Mouse (Mus musculus) stomach, embryonic 15.5 days (tissue): ENCODE results near the gene Jun. TPM values are rescaled to one million over a fixed set of nuclear protein-coding genes. Genes with fewer than 3 reads are reported as not detected.

Source experiments
- ATAC-seq: fragments of 200-750 bp; cut with Nextera tagmentation; 2 replicates; pipeline ENCODE4 v1.8.0; 2017; ENCODE audit warnings: low read depth, moderate number of reproducible peaks, moderate TSS enrichment; ENCODE audit not compliant: insufficient read depth, low FRiP score
- H3K27ac ChIP-seq: fragments of 300-500 bp; sonication (generic); 2 replicates; pipeline ENCODE4 v1.5.1; 2015; ENCODE audit warnings: mild to moderate bottlenecking, inconsistent platforms
- H3K27me3 ChIP-seq: fragments of 300-500 bp; sonication (generic); replicated peaks from 2 replicates; pipeline ENCODE4 v1.6.1; 2015; ENCODE audit warnings: inconsistent platforms
- H3K36me3 ChIP-seq: fragments of 300-500 bp; sonication (generic); 2 replicates; pipeline ENCODE4 v1.6.1; 2015; ENCODE audit warnings: inconsistent platforms
- H3K4me1 ChIP-seq: fragments of 300-500 bp; sonication (generic); 2 replicates; pipeline ENCODE4 v1.6.1; 2015; ENCODE audit warnings: inconsistent platforms
- H3K4me2 ChIP-seq: fragments of 300-500 bp; sonication (generic); 2 replicates; pipeline ENCODE4 v1.6.1; 2015; ENCODE audit warnings: mild to moderate bottlenecking, inconsistent platforms
- H3K4me3 ChIP-seq: fragments of 300-500 bp; sonication (generic); replicated peaks from 2 replicates; pipeline ENCODE4 v1.5.1; 2015; ENCODE audit warnings: inconsistent platforms
- H3K9ac ChIP-seq: fragments of 300-500 bp; sonication (generic); 2 replicates; pipeline ENCODE4 v1.6.1; 2015; ENCODE audit warnings: inconsistent platforms
- H3K9me3 ChIP-seq: fragments of 300-500 bp; sonication (generic); 2 replicates; pipeline ENCODE4 v1.6.1; 2016; ENCODE audit warnings: inconsistent platforms
- WGBS: fragments of 180-500 bp; shearing (Covaris S2); methylation state at CpG from one replicate; pipeline ENCODE4 v1.1.7; 2015; 5-methylcytosine and 5-hydroxymethylcytosine counted together
- polyA plus RNA-seq: library from polyadenylated mRNA; unstranded; fragments of >200 nt; fragmentation: Nextera tagmentation; extraction: Ambion mirVana; gene quantifications from 2 replicates; pipeline ENCODE4 v1.2.1, GENCODE M21; 2015

The Jun gene
- polyA plus RNA-seq, 1 experiment from 2014 or later: 102 TPM

DNA sequence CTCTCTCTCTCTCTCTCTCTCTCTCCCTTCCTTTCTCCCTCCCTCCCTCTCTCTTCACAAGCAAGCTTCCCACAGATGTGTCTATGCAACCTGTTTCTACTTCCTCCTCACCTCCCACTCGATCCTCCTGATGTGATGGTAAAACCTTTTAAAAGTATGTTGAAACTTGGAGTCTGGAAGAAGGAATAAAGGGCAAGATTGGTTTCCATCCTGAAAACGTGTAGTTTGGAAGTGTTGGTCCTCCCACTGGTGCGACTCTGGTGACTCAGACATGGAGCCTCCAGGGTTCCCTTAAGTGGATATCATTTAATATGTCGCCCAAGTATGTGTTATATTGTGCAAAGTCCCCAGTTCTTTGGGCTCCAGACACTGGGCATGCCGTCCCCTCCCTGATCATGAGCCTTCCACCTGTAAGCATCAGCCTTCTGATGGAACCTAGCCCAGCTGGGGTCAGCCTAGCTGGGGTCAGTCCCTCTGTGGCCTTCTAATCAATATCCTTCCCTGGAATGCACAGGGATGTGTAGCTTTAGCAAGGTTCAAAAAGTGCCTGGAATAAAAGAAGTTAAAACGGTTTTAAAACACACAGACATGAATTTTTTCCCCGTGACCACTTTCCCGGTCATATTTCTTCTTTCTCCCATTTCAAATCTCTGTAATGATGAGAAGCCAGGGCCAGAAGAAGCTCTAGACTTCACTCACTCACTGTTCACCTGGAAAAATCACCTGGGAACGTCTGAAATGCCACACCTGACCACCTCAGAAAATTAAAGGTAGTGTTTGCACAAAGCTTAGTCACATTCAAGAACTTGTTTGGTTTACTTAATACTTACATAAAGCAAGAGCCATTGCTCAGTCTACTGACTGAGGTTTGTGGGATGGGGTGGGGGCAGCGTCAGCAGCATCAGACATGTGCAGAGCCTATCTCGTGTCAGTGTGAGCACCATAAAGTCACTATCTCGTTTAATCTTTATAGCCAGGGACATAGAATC lies 30.1 kb downstream of the Jun start:
- Histone ChIP-seq H3K27ac (no peak overlapping the region), H3K9me3 (no peaks in the 10 kb centered on the region), H3K27me3 (no peaks in the 10 kb centered on the region), H3K36me3 (no peaks in the 10 kb centered on the region), H3K9ac (no peak overlapping the region), H3K4me3 (no peak overlapping the region), H3K4me2 (no peak overlapping the region), H3K4me1 (0 out of 2 replicates have a peak, but pooled peaks cover 4% of the 10 kb centered on the region)
- WGBS: 64% methylated on average over 12 of the region's 12 CpGs
- ATAC-seq: peak; percentile 47; the same call in 1 of the 2 replicates

DNA sequence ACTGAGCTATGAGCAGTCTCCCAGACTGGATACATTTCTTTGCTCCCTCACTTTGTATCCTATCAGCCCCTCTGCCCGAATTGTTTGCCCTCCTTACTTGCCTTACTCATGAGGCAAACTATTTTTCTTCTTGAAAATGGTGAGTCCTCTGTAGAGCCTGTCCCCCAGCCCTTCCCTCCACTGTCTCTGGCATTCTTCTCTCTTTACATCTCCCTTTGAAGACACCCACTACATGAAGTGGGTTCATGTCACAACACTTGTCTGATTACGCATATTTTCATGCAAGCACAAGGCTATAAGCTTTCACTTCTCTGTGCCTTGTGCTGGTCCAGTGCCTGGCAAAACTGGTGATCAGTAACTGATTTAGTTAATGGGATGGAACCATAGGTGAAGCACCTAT lies 31.8 kb downstream of the Jun start:
- Histone ChIP-seq H3K9me3 (no peaks in the 10 kb centered on the region), H3K27ac (no peak overlapping the region), H3K4me2 (no peak overlapping the region), H3K4me1 (0 out of 2 replicates have a peak, but pooled peaks cover 4% of the 10 kb centered on the region), H3K27me3 (no peaks in the 10 kb centered on the region), H3K9ac (no peak overlapping the region), H3K36me3 (no peaks in the 10 kb centered on the region), H3K4me3 (no peak overlapping the region)
- 89% methylated on average over 2 of the region's 2 CpGs for WGBS
- ATAC-seq: no peak

DNA sequence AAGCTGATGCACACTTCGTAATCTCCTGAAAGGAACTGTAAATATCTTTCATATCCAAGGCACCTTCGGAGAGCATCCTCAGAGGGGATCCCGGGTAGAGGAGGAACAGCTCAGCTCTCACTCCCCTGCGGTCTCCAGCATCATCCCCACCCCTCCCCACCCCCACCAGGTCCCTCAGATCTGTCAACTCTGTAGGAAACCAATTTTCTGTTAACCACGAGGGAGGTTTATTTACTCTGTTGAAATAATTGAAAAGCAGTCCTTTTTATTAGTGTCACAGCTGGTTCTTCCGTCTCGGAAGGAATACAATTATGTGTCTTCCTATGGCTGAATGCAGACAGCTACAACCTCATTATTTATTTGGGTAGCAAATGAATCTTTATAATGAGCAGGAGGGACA lies 33.8 kb downstream of the Jun start:
- H3K4me1 ChIP-seq: 0 out of 2 replicates have a peak, but pooled peaks cover 2% of the 10 kb centered on the region
- no peaks in the 10 kb centered on the region for H3K9me3 ChIP-seq
- no peaks in the 10 kb centered on the region for H3K36me3 ChIP-seq
- 38% methylated on average over 7 of the region's 7 CpGs for WGBS
- no peak overlapping the region for H3K9ac ChIP-seq
- H3K4me2 ChIP-seq: no peak overlapping the region
- no peak overlapping the region for H3K27ac ChIP-seq
- ATAC-seq: no peak
- H3K27me3 ChIP-seq: no peaks in the 10 kb centered on the region
- no peak overlapping the region for H3K4me3 ChIP-seq

DNA sequence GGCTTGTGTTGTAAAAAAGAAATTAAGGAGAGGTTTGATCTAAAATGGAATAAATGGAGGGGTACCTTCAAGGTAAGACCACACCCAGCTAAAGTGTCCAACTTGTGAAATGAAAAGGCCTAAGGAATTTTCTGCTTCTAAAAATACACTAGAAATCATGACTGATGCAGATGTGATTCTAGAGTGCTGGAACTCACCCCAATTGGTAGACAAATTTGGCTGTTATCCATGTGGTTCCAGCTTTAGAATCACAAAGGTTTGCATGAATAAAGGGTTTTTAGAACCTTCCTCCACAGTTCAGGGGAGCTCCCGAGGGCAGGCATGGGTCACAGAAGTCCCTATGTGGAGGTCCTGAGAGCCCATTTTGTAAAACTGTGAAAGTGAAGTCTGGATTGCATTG lies 39.3 kb downstream of the Jun start:
- no peaks in the 10 kb centered on the region for H3K27me3 ChIP-seq
- H3K36me3 ChIP-seq: no peaks in the 10 kb centered on the region
- 69% methylated on average over 1 of the region's 1 CpGs for WGBS
- H3K9ac ChIP-seq: no peak overlapping the region
- H3K4me3 ChIP-seq: no peak overlapping the region
- no peak for ATAC-seq
- no peaks in the 10 kb centered on the region for H3K9me3 ChIP-seq
- H3K4me1 ChIP-seq: no peaks in the 10 kb centered on the region
- no peak overlapping the region for H3K4me2 ChIP-seq
- no peak overlapping the region for H3K27ac ChIP-seq

DNA sequence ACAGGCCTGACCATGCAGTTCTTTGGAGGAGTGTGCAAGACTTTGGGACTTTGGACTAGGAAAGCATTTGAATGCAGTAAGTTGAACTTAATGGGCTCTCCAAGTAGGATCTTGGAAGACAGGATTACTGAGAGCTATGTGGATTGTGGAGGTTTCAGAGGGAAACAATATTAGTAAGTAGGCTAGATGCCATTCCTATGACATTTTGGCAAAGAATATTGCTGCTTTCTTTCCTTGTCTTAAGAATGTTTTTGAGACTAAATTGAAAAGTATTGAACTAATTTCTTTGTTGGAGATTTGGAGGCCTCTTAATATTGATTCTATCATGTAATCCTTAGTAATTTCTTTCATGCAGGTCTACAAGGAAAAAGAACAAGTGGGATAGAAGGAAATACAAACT lies 39.8 kb downstream of the Jun start:
- Histone ChIP-seq H3K27me3 (no peaks in the 10 kb centered on the region), H3K36me3 (no peaks in the 10 kb centered on the region), H3K9ac (no peak overlapping the region), H3K9me3 (no peaks in the 10 kb centered on the region), H3K4me2 (no peak overlapping the region), H3K4me1 (no peaks in the 10 kb centered on the region), H3K4me3 (no peak overlapping the region), H3K27ac (no peak overlapping the region)
- no peak for ATAC-seq

DNA sequence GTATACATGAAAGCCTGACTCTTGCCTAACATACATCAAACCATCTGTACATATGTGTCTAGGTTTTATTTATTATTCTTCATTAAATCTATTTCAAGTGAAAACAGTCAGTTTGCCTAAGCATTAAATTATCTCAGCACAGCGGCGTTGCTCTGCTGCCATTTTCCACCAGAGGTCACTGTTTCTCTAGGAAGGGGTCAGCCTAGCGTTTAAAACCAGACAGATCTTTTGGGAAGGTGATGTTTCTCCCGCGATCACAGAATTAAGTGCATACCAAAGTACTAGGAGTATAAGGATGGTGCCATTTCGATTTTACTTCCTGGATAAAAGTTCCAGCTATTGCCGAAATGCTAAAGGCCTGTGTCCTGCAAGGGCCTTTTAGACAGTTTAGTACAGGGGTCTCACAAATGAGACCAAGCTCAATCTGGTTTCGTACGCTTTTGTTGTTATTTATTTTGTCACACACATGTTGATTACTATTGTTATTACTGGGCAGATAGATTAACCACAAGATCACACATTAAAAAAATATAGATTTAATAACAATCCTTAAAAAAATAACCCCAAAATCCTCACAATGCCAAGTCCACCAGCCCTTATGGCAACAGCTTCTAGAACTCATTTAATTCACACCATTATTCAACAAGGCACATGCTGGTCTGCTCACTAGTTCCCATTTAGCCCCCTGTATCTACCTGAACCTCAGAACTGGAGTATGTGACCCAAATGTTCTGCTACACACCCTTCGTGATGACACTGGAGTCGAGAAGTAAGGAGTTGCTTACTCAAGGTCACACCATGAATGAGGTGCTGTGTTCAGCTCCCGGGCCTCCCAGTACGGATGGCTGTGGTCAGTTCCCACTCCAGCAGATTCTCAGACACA lies 43.6 kb downstream of the Jun start:
- 40% methylated on average over 13 of the region's 13 CpGs for WGBS
- H3K4me2 ChIP-seq: no peak overlapping the region
- H3K9me3 ChIP-seq: no peaks in the 10 kb centered on the region
- no peak overlapping the region for H3K4me3 ChIP-seq
- H3K4me1 ChIP-seq: no peaks in the 10 kb centered on the region
- H3K9ac ChIP-seq: no peak overlapping the region
- no peaks in the 10 kb centered on the region for H3K36me3 ChIP-seq
- no peaks in the 10 kb centered on the region for H3K27me3 ChIP-seq
- no peak; the same call in 1 of the 2 replicates for ATAC-seq
- no peak overlapping the region for H3K27ac ChIP-seq

DNA sequence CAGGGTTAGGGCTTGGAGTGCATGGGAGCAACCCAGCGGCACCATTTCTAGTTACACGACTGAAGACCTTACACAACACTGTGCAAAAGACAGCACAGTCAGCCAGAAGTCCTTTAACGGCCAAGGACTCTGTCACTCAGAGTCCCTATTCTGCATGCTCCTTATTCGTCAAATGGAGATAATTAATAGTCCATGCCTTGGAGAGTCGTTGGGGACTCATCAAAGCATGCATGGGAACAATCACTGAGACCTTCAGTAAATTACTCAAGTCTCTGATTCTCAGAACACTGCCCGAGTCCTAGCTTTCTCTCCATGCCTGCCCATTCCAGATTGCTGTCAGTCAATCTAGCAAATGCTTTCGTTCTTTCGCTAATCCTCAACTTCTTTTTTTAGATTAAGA lies 44.3 kb downstream of the Jun start:
- Histone ChIP-seq H3K27me3 (no peaks in the 10 kb centered on the region), H3K4me1 (no peaks in the 10 kb centered on the region), H3K36me3 (no peaks in the 10 kb centered on the region), H3K27ac (no peak overlapping the region), H3K9ac (no peak overlapping the region), H3K9me3 (no peaks in the 10 kb centered on the region), H3K4me3 (no peak overlapping the region), H3K4me2 (no peak overlapping the region)
- WGBS: 60% methylated on average over 8 of the region's 8 CpGs
- ATAC-seq: no peak

DNA sequence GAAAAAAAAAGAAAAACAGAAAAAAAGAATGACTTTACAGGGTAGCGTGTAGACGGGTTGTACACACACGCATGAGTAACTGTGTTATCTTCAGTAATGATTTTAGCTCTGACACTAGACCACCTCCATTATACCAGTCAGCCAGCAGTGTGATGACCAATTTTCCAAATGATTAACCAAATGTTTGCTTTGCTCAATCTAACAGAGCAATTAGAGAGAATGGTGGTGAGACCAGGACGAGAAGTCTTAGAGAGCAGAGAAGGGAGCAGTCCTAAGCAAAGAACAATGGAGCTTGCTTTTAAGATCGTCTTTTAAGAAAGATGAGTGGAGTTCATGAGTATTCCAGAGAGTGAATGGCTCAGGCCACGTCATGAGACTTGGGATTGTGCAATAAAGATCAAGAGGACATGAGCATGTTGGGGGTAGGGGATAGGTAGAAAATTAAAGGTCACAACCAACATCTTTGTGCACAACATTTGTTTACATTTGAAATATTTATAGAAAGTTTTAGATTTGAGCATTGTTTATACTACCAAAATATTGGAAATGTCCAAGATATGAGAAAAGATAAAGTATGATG lies 46.7 kb downstream of the Jun start:
- H3K9me3 ChIP-seq: no peaks in the 10 kb centered on the region
- H3K4me1 ChIP-seq: no peaks in the 10 kb centered on the region
- no peaks in the 10 kb centered on the region for H3K27me3 ChIP-seq
- no peak overlapping the region for H3K27ac ChIP-seq
- H3K9ac ChIP-seq: no peak overlapping the region
- H3K4me2 ChIP-seq: no peak overlapping the region
- 62% methylated on average over 6 of the region's 6 CpGs for WGBS
- H3K36me3 ChIP-seq: no peaks in the 10 kb centered on the region
- no peak overlapping the region for H3K4me3 ChIP-seq
- peak; percentile 39; the same call in 1 of the 2 replicates for ATAC-seq

DNA sequence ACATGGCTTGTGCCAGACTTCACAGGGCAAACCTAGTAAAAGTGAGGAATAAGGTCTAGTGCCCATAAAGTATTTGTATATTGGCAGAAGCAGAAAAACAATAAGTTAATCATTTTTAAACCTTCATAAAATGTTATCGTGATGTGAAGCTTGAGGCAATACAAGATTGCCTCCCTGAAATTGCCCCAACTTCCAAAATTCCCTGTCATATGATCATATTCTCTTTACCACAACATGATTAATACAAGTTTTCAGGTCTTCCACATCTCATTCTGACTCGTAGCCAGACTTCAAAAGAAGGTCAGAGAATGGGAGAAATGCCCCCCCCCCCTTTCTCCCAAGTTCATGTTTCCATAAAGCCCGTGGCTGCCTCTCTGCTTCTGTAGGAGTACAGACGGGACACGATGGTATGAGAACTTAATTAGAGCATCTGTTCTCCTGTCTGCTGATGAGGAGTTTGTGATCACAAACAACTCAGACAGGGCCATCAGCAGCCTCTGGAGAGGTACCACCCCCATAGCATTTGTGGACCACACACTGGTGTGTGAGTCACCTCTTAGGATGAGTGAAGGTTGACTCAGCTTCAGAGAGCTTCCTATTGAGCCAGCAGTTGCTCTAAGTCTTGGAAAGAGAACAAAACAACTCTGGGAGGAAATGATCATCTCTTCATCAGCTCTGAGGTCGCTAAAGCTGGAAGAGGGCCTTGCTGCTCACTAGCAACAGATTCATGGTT lies 50.8 kb downstream of the Jun start:
- no peak overlapping the region for H3K27ac ChIP-seq
- ATAC-seq: no peak
- no peak overlapping the region for H3K4me3 ChIP-seq
- no peaks in the 10 kb centered on the region for H3K36me3 ChIP-seq
- H3K9me3 ChIP-seq: no peaks in the 10 kb centered on the region
- H3K9ac ChIP-seq: no peak overlapping the region
- WGBS: 63% methylated on average over 6 of the region's 6 CpGs
- H3K4me1 ChIP-seq: no peaks in the 10 kb centered on the region
- H3K4me2 ChIP-seq: no peak overlapping the region
- H3K27me3 ChIP-seq: no peaks in the 10 kb centered on the region

DNA sequence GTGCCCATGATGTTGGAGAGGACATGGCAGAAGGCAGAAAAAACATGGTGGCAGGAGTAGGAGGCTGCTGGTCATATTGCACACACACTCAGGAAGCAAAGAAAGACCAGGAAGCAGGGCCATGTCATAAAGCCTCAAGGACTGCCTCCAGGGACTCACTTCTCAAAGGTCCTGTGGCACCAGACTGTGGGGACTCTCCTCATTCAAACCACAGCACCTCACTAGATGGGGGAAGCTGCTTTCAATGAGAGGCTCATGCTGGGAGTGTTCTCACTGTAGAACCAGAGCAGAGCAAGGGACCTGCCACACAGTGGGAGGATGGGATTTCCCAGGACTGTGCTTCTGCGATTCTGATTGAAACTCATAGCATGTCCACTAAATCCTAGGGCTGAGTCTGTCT lies 51.9 kb downstream of the Jun start:
- Histone ChIP-seq H3K36me3 (no peaks in the 10 kb centered on the region), H3K4me1 (no peaks in the 10 kb centered on the region), H3K4me2 (no peak overlapping the region), H3K4me3 (no peak overlapping the region), H3K9me3 (no peaks in the 10 kb centered on the region), H3K9ac (no peak overlapping the region), H3K27ac (no peak overlapping the region), H3K27me3 (no peaks in the 10 kb centered on the region)
- 86% methylated on average over 1 of the region's 1 CpGs for WGBS
- no peak for ATAC-seq

DNA sequence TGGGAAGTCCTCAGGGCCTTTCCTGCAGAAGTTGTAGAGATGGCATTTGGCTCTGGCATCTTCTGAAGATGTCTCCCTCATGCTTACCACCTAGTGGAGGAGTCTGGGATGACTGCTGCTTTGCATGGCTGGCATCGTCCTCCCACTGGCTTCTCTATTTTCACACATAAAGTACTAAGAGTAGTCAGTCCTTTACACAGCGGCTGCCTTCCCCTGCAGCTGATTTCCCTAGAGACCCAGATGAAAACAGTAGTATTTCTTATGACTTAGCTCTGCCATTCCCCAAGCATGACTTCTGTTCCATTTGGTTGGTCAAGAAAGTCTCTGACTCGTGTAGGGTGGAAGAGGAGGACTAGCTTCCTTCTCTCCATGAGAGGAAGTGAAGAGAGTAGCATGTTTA lies 52.8 kb downstream of the Jun start:
- Histone ChIP-seq H3K27ac (no peak overlapping the region), H3K4me1 (no peaks in the 10 kb centered on the region), H3K36me3 (no peaks in the 10 kb centered on the region), H3K4me2 (no peak overlapping the region), H3K4me3 (no peak overlapping the region), H3K9me3 (no peaks in the 10 kb centered on the region), H3K9ac (no peak overlapping the region), H3K27me3 (no peaks in the 10 kb centered on the region)
- WGBS: 71% methylated on average over 3 of the region's 3 CpGs
- ATAC-seq: no peak
